ENCODE assay signal across 10 mouse cellular contexts in the genomic region with DNA sequence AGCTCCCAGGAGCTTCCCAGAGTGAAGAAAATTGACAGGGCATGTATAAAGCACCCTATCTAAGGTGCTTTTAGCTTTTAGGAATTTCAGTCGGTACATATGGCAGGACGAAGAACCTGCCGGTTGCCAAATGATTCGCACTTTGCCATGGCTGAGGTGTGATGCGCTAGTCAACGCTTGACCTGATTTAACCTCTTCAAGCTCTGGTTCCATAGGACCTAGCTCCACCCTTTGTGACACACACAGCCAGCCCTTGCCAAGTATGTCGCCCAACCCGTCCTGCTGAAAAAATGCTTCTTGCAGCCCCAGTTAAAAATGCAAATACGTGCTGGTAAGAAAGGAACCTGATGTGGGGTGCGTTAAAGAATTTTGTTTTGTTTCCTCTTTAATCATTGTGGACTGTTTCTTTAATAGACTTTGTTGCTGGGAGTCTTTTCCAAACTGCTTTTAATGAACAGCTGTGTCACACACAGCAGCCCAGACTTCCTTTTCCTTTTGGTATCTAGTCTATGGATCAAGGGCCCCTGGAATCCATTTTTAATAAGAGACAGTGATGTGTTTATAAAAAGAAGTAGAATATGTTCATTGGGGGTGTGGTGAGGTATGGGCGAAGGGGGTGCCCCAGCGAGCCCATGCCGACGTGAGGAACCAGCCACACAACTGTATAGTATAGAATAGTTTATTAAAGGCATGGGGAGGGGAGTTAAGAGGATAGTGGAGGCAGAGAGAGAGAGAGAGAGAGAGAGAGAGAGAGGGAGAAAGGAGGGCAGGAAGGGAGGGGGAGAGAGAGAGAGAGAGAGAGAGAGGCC. TPM values are rescaled to one million over a fixed set of nuclear protein-coding genes. Genes with fewer than 3 reads are reported as not detected.
DNase-seq lines count a peak whose midpoint lies in the region; ATAC-seq lines count a peak whose summit lies in the region.
"Had no signal": no experiment of that assay in that cellular context is flagged by ENCODE, and none has a peak within 500 bp of the region (broad histone marks: within the 10 kb centered on the region; RNA-seq: fewer than 3 reads in every experiment).

No protein-coding gene starts in this region.

- no peak overlapping the region for H3K27ac ChIP-seq in hindbrain, embryonic 10.5 days
- H3K27ac ChIP-seq in hindbrain, embryonic 14.5 days = no peak overlapping the region
- H3K27ac ChIP-seq in intestine, embryonic 16.5 days (ENCODE audit: low read length) = peak overlapping the region; percentile 36
- peak overlapping the region; percentile 48; the same call in 1 of the 2 replicates for H3K27ac ChIP-seq in liver, embryonic 15.5 days (replicated peaks)

- no peaks in the 10 kb centered on the region for H3K36me3 ChIP-seq in hindbrain, embryonic 10.5 days
- no peaks in the 10 kb centered on the region for H3K36me3 ChIP-seq in hindbrain, embryonic 14.5 days (replicated peaks; ENCODE audit: control insufficient read depth, insufficient read depth)
- H3K36me3 ChIP-seq in intestine, embryonic 16.5 days (ENCODE audit: control insufficient read depth, insufficient read depth, low read length) = no peaks in the 10 kb centered on the region
- no peaks in the 10 kb centered on the region for H3K36me3 ChIP-seq in liver, embryonic 15.5 days (replicated peaks)

- WGBS in hindbrain, embryonic 10.5 days = 78% methylated on average over 14 of the region's 14 CpGs
- WGBS in hindbrain, embryonic 14.5 days = 75% methylated on average over 14 of the region's 14 CpGs
- 49% methylated on average over 14 of the region's 14 CpGs for WGBS in intestine, embryonic 16.5 days
- WGBS in liver, embryonic 15.5 days (ENCODE audit: insufficient replicate concordance) = 67% methylated on average over 14 of the region's 14 CpGs

- no peak overlapping the region for H3K9ac ChIP-seq in hindbrain, embryonic 14.5 days
- no peak overlapping the region for H3K9ac ChIP-seq in intestine, embryonic 16.5 days (ENCODE audit: low read depth, low read length)
- no peak overlapping the region for H3K9ac ChIP-seq in liver, embryonic 15.5 days

- H3K4me1 ChIP-seq in hindbrain, embryonic 10.5 days (replicated peaks) = peaks cover 17% of the 10 kb centered on the region
- no peaks in the 10 kb centered on the region for H3K4me1 ChIP-seq in hindbrain, embryonic 14.5 days (replicated peaks; ENCODE audit: control insufficient read depth, insufficient read depth, low read length)
- H3K4me1 ChIP-seq in intestine, embryonic 16.5 days (ENCODE audit: control insufficient read depth, insufficient read depth, low read length) = peaks cover 8% of the 10 kb centered on the region; the same call in 1 of the 2 replicates
- H3K4me1 ChIP-seq in liver, embryonic 15.5 days (replicated peaks) = 0 out of 2 replicates have a peak, but pooled peaks cover 3% of the 10 kb centered on the region

- H3K27me3 ChIP-seq in hindbrain, embryonic 10.5 days (ENCODE audit: insufficient read depth, poor library complexity, severe bottlenecking) = no peaks in the 10 kb centered on the region
- no peaks in the 10 kb centered on the region for H3K27me3 ChIP-seq in hindbrain, embryonic 14.5 days (ENCODE audit: control insufficient read depth, insufficient read depth, low read length)
- H3K27me3 ChIP-seq in intestine, embryonic 16.5 days (replicated peaks; ENCODE audit: control insufficient read depth, insufficient read depth, low read length) = no peaks in the 10 kb centered on the region
- H3K27me3 ChIP-seq in liver, embryonic 15.5 days = no peaks in the 10 kb centered on the region
- H3K27me3 ChIP-seq: CH12.LX had no signal

- peak overlapping the region; percentile 22; the same call in 1 of the 2 replicates for H3K4me3 ChIP-seq in hindbrain, embryonic 10.5 days
- no peak overlapping the region for H3K4me3 ChIP-seq in hindbrain, embryonic 14.5 days (replicated peaks; ENCODE audit: low read length)
- H3K4me3 ChIP-seq in intestine, embryonic 16.5 days (ENCODE audit: low read length) = no peak overlapping the region
- no peak overlapping the region for H3K4me3 ChIP-seq in liver, embryonic 15.5 days (replicated peaks)

- DNase-seq in hindbrain, embryonic 10.5 days (ENCODE audit: low spot score) = no peak
- DNase-seq in hindbrain, embryonic 14.5 days (ENCODE audit: low spot score) = no peak
- peak; percentile 47 to 50 for DNase-seq in B cell, adult 2 months
- no peak for DNase-seq in gastrocnemius, postnatal 36 days
- DNase-seq in gastrocnemius, postnatal 14 days = no peak
- DNase-seq: cerebellum, postnatal 36 days had no signal

- no peaks in the 10 kb centered on the region for H3K9me3 ChIP-seq in hindbrain, embryonic 10.5 days
- H3K9me3 ChIP-seq in hindbrain, embryonic 14.5 days (ENCODE audit: control insufficient read depth, low read length) = no peaks in the 10 kb centered on the region
- H3K9me3 ChIP-seq in intestine, embryonic 16.5 days (ENCODE audit: control insufficient read depth, low read length) = no peaks in the 10 kb centered on the region
- no peaks in the 10 kb centered on the region for H3K9me3 ChIP-seq in liver, embryonic 15.5 days (replicated peaks)

- no peak for ATAC-seq in hindbrain, embryonic 14.5 days (ENCODE audit: low FRiP score)
- ATAC-seq in intestine, embryonic 16.5 days = peak; percentile 90
- peak; percentile 61; the same call in 1 of the 2 replicates for ATAC-seq in liver, embryonic 15.5 days (ENCODE audit: insufficient read depth)
- ATAC-seq in cerebellum, adult (ENCODE audit: insufficient number of reproducible peaks, low FRiP score, low TSS enrichment) = no peak

- no peak overlapping the region for H3K4me2 ChIP-seq in hindbrain, embryonic 14.5 days (replicated peaks)
- peak overlapping the region; percentile 37 for H3K4me2 ChIP-seq in intestine, embryonic 16.5 days (ENCODE audit: low read depth, low read length)
- H3K4me2 ChIP-seq in liver, embryonic 15.5 days = peak overlapping the region; percentile 38

- intact Hi-C loops in gastrocnemius, postnatal 36 days (cut with DNase I) = no loop called here
- intact Hi-C loops in gastrocnemius, postnatal 14 days (cut with DNase I; ENCODE audit: low total_unique reads) = no loop called here

RNA-seq across cellular contexts. Expression of gene Cpm, which starts 34.0 kb away (rescaled TPM):
- polyA plus RNA-seq in hindbrain, embryonic 10.5 days (2016; fragmentation: Nextera tagmentation; extraction: Ambion mirVana) = 5.9 and 6.0 TPM in 2 replicates
- 2.8 and 3.0 TPM in 2 replicates for polyA plus RNA-seq in hindbrain, embryonic 14.5 days (2014; fragmentation: Nextera tagmentation; extraction: Ambion mirVana)
- 47.7 and 51.8 TPM in 2 replicates for polyA plus RNA-seq in intestine, embryonic 16.5 days (2015; fragmentation: Nextera tagmentation; extraction: Ambion mirVana)
- polyA plus RNA-seq in liver, embryonic 15.5 days (2015; fragmentation: Nextera tagmentation; extraction: Ambion mirVana) = 15.7 and 29.9 TPM in 2 replicates
- total RNA-seq in gastrocnemius, postnatal 36 days (2021) = 1 to 10 TPM; 2.6 to 2.7 TPM
- 1 to 10 TPM; 6.2 to 7.4 TPM for total RNA-seq in gastrocnemius, postnatal 14 days (2021)

RNA-seq across cellular contexts. Expression of gene Mdm2, which starts 47.3 kb away (rescaled TPM):
- 63.4 and 67.5 TPM in 2 replicates for polyA plus RNA-seq in hindbrain, embryonic 10.5 days (2016; fragmentation: Nextera tagmentation; extraction: Ambion mirVana)
- 47.2 and 48.4 TPM in 2 replicates for polyA plus RNA-seq in hindbrain, embryonic 14.5 days (2014; fragmentation: Nextera tagmentation; extraction: Ambion mirVana)
- polyA plus RNA-seq in intestine, embryonic 16.5 days (2015; fragmentation: Nextera tagmentation; extraction: Ambion mirVana) = 30.8 and 32.4 TPM in 2 replicates
- 19.5 and 21.0 TPM in 2 replicates for polyA plus RNA-seq in liver, embryonic 15.5 days (2015; fragmentation: Nextera tagmentation; extraction: Ambion mirVana)
- 10 to 100 TPM; 40.8 to 44.9 TPM for total RNA-seq in gastrocnemius, postnatal 36 days (2021)
- 10 to 100 TPM; 29.4 to 29.8 TPM for total RNA-seq in gastrocnemius, postnatal 14 days (2021)

Comparison
In these comparisons a context has a peak if more than half of its experiments do, and no peak if none do; other contexts are left out.
1. DNase-seq: peak in B cell, adult 2 months (2 of 2); none in hindbrain, embryonic 10.5 days (single experiment), hindbrain, embryonic 14.5 days (single experiment), gastrocnemius, postnatal 36 days (0 of 2) and gastrocnemius, postnatal 14 days (single experiment).
2. H3K27ac ChIP-seq: peak in intestine, embryonic 16.5 days (single experiment) and liver, embryonic 15.5 days (single experiment); none in hindbrain, embryonic 10.5 days (single experiment) and hindbrain, embryonic 14.5 days (single experiment).
3. ATAC-seq: peak in intestine, embryonic 16.5 days (single experiment) and liver, embryonic 15.5 days (single experiment); none in hindbrain, embryonic 14.5 days (single experiment) and cerebellum, adult (single experiment).